Mouse (Mus musculus) embryonic facial prominence, embryonic 14.5 days (tissue): ENCODE measurements around the gene Orc6. TPM values are rescaled to one million over a fixed set of nuclear protein-coding genes. Genes with fewer than 3 reads are reported as not detected.

ENCODE experiments used
- ATAC-seq: fragments of 200-750 bp; cut with Nextera tagmentation; 2 replicates; pipeline ENCODE4 v1.8.0; 2017; ENCODE audit warnings: low read depth, moderate number of reproducible peaks, moderate TSS enrichment
- DNase-seq: peaks from one replicate; pipeline ENCODE4 v3.0.0-alpha.2; 2015; ENCODE audit warnings: low spot score
- H3K27ac ChIP-seq: fragments of 300-500 bp; sonication (generic); replicated peaks from 2 replicates; pipeline ENCODE4 v1.5.1; 2014; ENCODE audit warnings: low read depth, mild to moderate bottlenecking, low read length, moderate library complexity
- H3K27me3 ChIP-seq: fragments of 300-500 bp; sonication (generic); replicated peaks from 2 replicates; pipeline ENCODE4 v1.6.1; 2014; ENCODE audit warnings: low read length; ENCODE audit not compliant: control insufficient read depth, insufficient read depth
- H3K36me3 ChIP-seq: fragments of 300-500 bp; sonication (generic); 2 replicates; pipeline ENCODE4 v1.6.1; 2014; ENCODE audit warnings: low read length, mixed read lengths; ENCODE audit not compliant: control insufficient read depth, insufficient read depth
- H3K4me1 ChIP-seq: fragments of 300-500 bp; sonication (generic); 2 replicates; pipeline ENCODE4 v1.6.1; 2014; ENCODE audit warnings: antibody characterized with exemption, low read length; ENCODE audit not compliant: control insufficient read depth, insufficient read depth
- H3K4me2 ChIP-seq: fragments of 300-500 bp; sonication (generic); 2 replicates; pipeline ENCODE4 v1.6.1; 2014; ENCODE audit warnings: low read depth, mild to moderate bottlenecking, low read length, moderate library complexity, mixed read lengths
- H3K4me3 ChIP-seq: fragments of 300-500 bp; sonication (generic); 2 replicates; pipeline ENCODE4 v1.5.1; 2014; ENCODE audit warnings: low read depth, mild to moderate bottlenecking, low read length
- H3K9ac ChIP-seq: fragments of 300-500 bp; sonication (generic); 2 replicates; pipeline ENCODE4 v1.6.1; 2014; ENCODE audit warnings: low read depth, mild to moderate bottlenecking, low read length, moderate library complexity, mixed read lengths
- H3K9me3 ChIP-seq: fragments of 300-500 bp; sonication (generic); 2 replicates; pipeline ENCODE4 v1.6.1; 2016; ENCODE audit warnings: low read length; ENCODE audit not compliant: control insufficient read depth
- WGBS: fragments of 180-500 bp; shearing (Covaris S2); extraction: QIAGEN DNeasy Blood & Tissue Kit; methylation state at CpG from one replicate; pipeline ENCODE4 v1.1.7; 2014; 5-methylcytosine and 5-hydroxymethylcytosine counted together
- polyA plus RNA-seq: library from polyadenylated mRNA; unstranded; fragments of >200 nt; fragmentation: Nextera tagmentation; extraction: Ambion mirVana; gene quantifications from 2 replicates; pipeline ENCODE4 v1.2.1, GENCODE M21; 2014

Gene Orc6
- polyA plus RNA-seq: 90.7 and 92.7 TPM in 2 replicates

DNA sequence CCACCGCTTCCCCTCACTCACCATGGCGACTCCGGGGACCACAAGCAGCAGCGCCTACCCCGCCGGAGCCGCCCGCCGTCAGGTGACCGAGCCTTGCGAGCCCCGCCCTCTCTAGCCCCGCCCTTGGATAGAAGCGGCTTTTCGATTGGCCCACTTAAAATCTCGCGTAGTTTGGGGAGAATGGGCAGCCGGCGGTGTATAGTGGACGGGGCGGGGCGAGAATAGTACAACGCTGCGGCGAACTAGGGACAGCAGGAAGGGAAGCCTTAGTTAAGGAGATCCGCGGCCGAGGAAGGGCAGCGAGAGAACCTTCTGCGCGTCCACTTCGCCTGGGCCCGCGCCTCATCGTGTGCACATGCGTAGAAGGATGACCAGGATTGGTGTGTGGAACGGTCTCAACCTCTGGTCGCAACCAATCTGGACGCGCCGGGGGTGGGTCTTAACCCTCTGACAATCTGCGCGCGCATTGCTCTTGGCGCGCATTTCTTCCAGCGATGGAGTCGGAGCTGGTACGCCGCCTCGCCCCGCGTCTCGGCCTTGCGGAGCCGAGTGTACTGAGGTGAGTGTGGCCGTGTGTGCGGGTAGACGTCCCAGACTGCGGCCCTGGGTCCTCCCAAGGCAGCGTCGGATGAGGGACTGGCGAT, at the start of gene Orc6, which contains the start of gene Vps35:
TSS of gene Orc6 (plus strand) at position 199 of the 644 bp plus-strand sequence.
TSS of gene Vps35 (minus strand) at position 369 of the 644 bp plus-strand sequence.
- Histone ChIP-seq H3K9me3 (no peaks in the 10 kb centered on the region), H3K4me3 (peak within 1 kb of the TSS; percentile 81), H3K4me2 (peak within 1 kb of the TSS; percentile 72), H3K27me3 (no peaks in the 10 kb centered on the region), H3K27ac (peak within 1 kb of the TSS; percentile 95), H3K36me3 (peaks cover 21% of the 10 kb centered on the region), H3K4me1 (peaks cover 18% of the 10 kb centered on the region), H3K9ac (peak within 1 kb of the TSS; percentile 90)
- ATAC-seq: peak; percentile 99
- under 1% methylated on average over 52 of the region's 63 CpGs for WGBS
- peak; percentile 99 for DNase-seq

- ATAC-seq (no peak), DNase-seq (no peak)
- Histone ChIP-seq H3K9me3 (no peaks in the 10 kb centered on the region), H3K9ac (no peak overlapping the region), H3K4me1 (no peaks in the 10 kb centered on the region), H3K4me3 (no peak overlapping the region), H3K4me2 (no peak overlapping the region), H3K36me3 (peaks cover 74% of the 10 kb centered on the region), H3K27ac (no peak overlapping the region), H3K27me3 (no peaks in the 10 kb centered on the region)
- 92% methylated on average over 1 of the region's 1 CpGs for WGBS
Observed at GRCm38 (mm10) chr8:85286846-85287245, 12.6 kb upstream of the Orc6 start.

DNA sequence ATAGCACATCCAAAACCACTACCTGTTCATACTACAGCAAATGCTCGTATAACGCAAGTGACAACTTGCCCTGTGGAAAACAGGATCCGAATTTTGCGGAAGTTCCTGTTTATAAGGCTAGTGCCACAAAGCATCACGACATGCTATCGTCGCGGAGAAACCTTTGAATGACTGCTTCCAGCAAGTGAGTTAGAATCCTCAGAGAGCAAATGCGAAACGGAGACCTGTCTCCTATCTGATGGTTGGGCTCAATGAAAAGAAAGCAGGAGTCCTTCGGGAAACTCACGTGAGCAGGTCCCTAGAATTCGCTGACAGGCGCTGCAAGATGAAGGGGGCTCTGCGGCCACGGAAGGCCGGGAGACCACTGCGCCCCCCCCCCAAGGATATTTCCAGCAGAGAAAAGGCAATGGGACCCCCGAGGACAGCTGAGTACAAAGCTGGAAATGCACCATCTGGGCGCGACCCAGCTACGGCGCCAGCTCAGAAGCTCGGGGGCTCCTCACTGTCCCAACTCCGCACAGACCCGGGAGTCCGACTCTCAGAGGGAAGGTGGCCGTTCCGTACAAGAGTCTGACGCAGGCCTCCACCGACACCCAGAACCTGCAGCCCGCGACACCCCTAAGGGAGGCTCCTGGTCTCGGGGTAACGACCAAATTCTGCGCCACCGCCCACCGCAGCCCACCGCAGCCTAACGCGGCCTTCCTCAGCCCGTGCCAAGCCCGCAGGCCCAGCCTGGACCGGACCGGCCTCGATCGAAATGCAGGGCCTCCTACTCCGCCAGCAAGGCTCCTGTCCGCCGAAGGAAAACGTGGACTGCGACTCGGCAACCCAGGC, 615 bp upstream of the Orc6 start:
- peak overlapping the region; percentile 90 for H3K9ac ChIP-seq
- H3K4me1 ChIP-seq: peaks cover 18% of the 10 kb centered on the region
- H3K27me3 ChIP-seq: no peaks in the 10 kb centered on the region
- peak; percentile 12 for DNase-seq
- H3K36me3 ChIP-seq: peaks cover 22% of the 10 kb centered on the region
- peak overlapping the region; percentile 66 for H3K4me2 ChIP-seq
- WGBS: under 1% methylated on average over 30 of the region's 53 CpGs
- no peaks in the 10 kb centered on the region for H3K9me3 ChIP-seq
- ATAC-seq: peak; percentile 6
- H3K27ac ChIP-seq: peak overlapping the region; percentile 95
- H3K4me3 ChIP-seq: peak overlapping the region; percentile 81

DNA sequence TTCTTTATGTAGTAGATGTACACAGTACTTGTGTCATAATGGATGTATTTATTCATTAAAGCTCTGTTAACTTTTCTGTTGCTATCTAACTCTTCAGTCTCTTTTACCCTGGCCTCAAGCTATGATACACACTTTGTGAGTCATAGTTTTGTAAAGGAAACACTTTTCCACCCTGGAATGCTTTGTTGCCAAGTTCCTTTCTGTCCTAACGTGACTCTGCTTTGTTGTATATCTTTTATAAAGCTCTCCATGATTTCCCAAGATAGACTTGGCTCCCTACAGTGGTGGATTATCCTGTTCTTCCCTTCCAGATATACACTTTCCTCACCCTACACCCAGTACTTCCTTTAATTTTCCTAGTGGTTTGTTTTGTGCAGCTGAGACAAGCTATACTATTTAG, 2.5 kb downstream of the Orc6 start:
- WGBS: 61% methylated on average over 1 of the region's 1 CpGs
- DNase-seq: no peak
- Histone ChIP-seq H3K27ac (no peak overlapping the region), H3K4me2 (no peak overlapping the region), H3K9ac (no peak overlapping the region), H3K27me3 (no peaks in the 10 kb centered on the region), H3K9me3 (no peaks in the 10 kb centered on the region), H3K4me1 (peaks cover 18% of the 10 kb centered on the region), H3K4me3 (no peak overlapping the region), H3K36me3 (peaks cover 42% of the 10 kb centered on the region)
- ATAC-seq: no peak

GRCm38 (mm10) chr8:85302931-85303330, 3.5 kb downstream of the Orc6 start:
- no peak overlapping the region for H3K9ac ChIP-seq
- H3K4me1 ChIP-seq: peaks cover 14% of the 10 kb centered on the region
- no peaks in the 10 kb centered on the region for H3K9me3 ChIP-seq
- no peaks in the 10 kb centered on the region for H3K27me3 ChIP-seq
- WGBS: 88% methylated on average over 3 of the region's 3 CpGs
- no peak for DNase-seq
- no peak overlapping the region for H3K27ac ChIP-seq
- no peak for ATAC-seq
- no peak overlapping the region for H3K4me2 ChIP-seq
- H3K36me3 ChIP-seq: peaks cover 51% of the 10 kb centered on the region
- H3K4me3 ChIP-seq: no peak overlapping the region

DNA sequence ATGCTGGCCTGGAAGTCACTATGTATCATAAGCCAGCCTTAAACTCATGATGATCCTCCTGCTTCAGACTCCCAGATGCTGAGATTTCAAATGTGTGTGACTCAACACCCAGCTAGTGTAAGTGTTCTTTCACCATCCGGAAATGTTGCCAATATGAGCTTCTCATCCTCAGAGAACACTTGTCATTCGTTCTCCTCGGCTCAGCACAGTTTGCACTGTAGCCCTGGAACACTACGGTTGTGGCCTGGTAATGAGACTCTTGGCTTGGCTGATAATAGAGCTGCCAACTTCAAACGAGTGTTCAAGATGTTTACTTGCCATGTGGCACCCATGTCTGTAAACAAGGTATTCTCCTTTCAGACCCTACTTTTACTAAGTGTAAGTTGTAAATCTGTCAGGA, 4.1 kb downstream of the Orc6 start:
- ATAC-seq (no peak), DNase-seq (no peak)
- Histone ChIP-seq H3K4me1 (peaks cover 10% of the 10 kb centered on the region; the same call in 1 of the 2 replicates), H3K9me3 (no peaks in the 10 kb centered on the region), H3K27me3 (no peaks in the 10 kb centered on the region), H3K9ac (no peak overlapping the region), H3K36me3 (peaks cover 57% of the 10 kb centered on the region), H3K27ac (no peak overlapping the region), H3K4me2 (no peak overlapping the region), H3K4me3 (no peak overlapping the region)
- WGBS: 90% methylated on average over 5 of the region's 5 CpGs

GRCm38 (mm10) chr8:85308564-85308963, 9.1 kb downstream of the Orc6 start:
- ATAC-seq (no peak), DNase-seq (no peak)
- WGBS: 90% methylated on average over 2 of the region's 2 CpGs
- H3K36me3 ChIP-seq: peaks cover 49% of the 10 kb centered on the region
- H3K4me2 ChIP-seq: no peak overlapping the region
- H3K4me3 ChIP-seq: no peak overlapping the region
- H3K4me1 ChIP-seq: no peaks in the 10 kb centered on the region
- H3K9me3 ChIP-seq: no peaks in the 10 kb centered on the region
- H3K27ac ChIP-seq: no peak overlapping the region
- H3K27me3 ChIP-seq: no peaks in the 10 kb centered on the region
- H3K9ac ChIP-seq: no peak overlapping the region

DNA sequence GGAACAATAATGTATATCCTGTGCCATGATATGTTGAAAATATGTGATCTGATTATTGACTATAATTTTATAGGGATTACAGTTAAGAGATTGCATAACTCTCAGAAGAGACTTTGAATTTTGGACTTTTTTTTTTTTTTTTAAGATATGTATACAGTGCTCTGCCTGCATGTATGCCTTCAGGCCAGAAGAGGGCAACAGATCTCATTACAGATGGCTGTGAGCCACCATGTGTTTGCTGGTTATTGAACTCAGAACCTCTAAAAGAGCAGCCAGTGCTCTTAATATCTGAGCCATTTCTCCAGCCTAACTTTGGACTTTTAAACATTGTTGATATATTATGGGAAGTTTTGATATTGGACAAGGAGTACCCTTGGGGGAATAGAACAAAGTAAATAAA, 12.3 kb downstream of the Orc6 start:
- ATAC-seq: no peak
- Histone ChIP-seq H3K27me3 (no peaks in the 10 kb centered on the region), H3K36me3 (peaks cover 23% of the 10 kb centered on the region), H3K27ac (no peak overlapping the region), H3K4me2 (no peak overlapping the region), H3K4me1 (no peaks in the 10 kb centered on the region), H3K9ac (no peak overlapping the region), H3K4me3 (no peak overlapping the region), H3K9me3 (no peaks in the 10 kb centered on the region)
- peak; percentile 56 for DNase-seq
